Comparison of ENCODE assay signal across 9 mouse cellular contexts in the genomic region with DNA sequence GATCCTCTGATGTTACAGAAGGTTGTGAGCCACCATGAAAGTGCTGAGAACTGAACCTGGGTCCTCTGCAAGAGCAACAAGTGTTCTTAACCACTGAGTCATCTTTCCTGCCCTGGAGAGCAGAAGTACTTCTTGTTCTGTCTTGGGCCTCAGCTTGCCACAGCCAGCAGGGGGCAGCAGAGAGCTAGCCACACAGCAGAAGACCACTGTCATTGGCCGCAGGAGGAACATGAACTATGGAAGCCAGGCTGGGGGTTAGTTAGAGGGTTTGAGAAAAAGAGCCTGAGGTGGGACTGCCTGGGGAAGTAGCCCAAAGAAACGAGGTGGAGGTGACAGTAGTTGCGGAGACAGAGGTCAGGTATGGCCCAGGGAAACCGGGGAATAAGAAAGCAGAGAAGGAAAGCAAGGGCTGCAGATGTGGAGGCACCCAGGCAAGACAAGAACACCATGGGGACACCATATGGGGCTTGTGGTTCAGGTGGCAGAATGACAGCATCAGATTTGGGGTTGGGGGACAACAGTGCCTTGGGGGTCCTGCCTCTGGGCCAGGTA. TPM values are rescaled to one million over a fixed set of nuclear protein-coding genes. Genes with fewer than 3 reads are reported as not detected.
A peak's percentile ranks its signal among the peaks of the same experiment; 100 is the strongest.
DNase-seq lines count a peak whose midpoint lies in the region; ATAC-seq and TF ChIP-seq lines count a peak whose summit lies in the region.
"Not testable (repeated sequence)": the region's sequence is repeated elsewhere in the genome, so short reads cannot be mapped to it uniquely, and the experiment has no call there.
"Had no signal": no experiment of that assay in that cellular context is flagged by ENCODE, and none has a peak within 500 bp of the region (broad histone marks: within the 10 kb centered on the region; RNA-seq: fewer than 3 reads in every experiment).

No protein-coding gene starts in this region.

- H3K4me1 ChIP-seq in hindbrain, embryonic 12.5 days; lung, embryonic 15.5 days; neural tube, embryonic 15.5 days: not testable (repeated sequence)

- peak; percentile 73 for TF ChIP-seq CTCF in layer of hippocampus, adult 2 months (conservative IDR thresholded peaks at IDR 0.05)

- WGBS in hindbrain, embryonic 12.5 days, result 33% methylated on average over 4 of the region's 4 CpGs
- 25% methylated on average over 4 of the region's 4 CpGs for WGBS in lung, embryonic 15.5 days
- WGBS in neural tube, embryonic 15.5 days, result 40% methylated on average over 4 of the region's 4 CpGs

- not testable (repeated sequence) for H3K4me3 ChIP-seq in hindbrain, embryonic 12.5 days; layer of hippocampus, adult 2 months; lung, embryonic 15.5 days; neural tube, embryonic 15.5 days (replicated peaks)

- not testable (repeated sequence) for H3K4me2 ChIP-seq in hindbrain, embryonic 12.5 days (replicated peaks); lung, embryonic 15.5 days; neural tube, embryonic 15.5 days

- ATAC-seq in frontal cortex, adult (ENCODE audit: low TSS enrichment), result peak; percentile 77
- ATAC-seq in hindbrain, embryonic 12.5 days (ENCODE audit: low FRiP score), result peak; percentile 59; the same call in 1 of the 2 replicates
- peak; percentile 50; the same call in 1 of the 2 replicates for ATAC-seq in lung, embryonic 15.5 days (ENCODE audit: borderline replicate concordance, extremely low read depth, low FRiP score, low TSS enrichment)
- peak; percentile 55 for ATAC-seq in neural tube, embryonic 15.5 days (ENCODE audit: low FRiP score)

- H3K36me3 ChIP-seq in hindbrain, embryonic 12.5 days; lung, embryonic 15.5 days; neural tube, embryonic 15.5 days: not testable (repeated sequence)

- not testable (repeated sequence) for H3K9ac ChIP-seq in hindbrain, embryonic 12.5 days; lung, embryonic 15.5 days; neural tube, embryonic 15.5 days (replicated peaks)

- H3K27ac ChIP-seq in hindbrain, embryonic 12.5 days; layer of hippocampus, adult 2 months; lung, embryonic 15.5 days; neural tube, embryonic 15.5 days (replicated peaks): not testable (repeated sequence)

- not testable (repeated sequence) for H3K27me3 ChIP-seq in hindbrain, embryonic 12.5 days; lung, embryonic 15.5 days; neural tube, embryonic 15.5 days (replicated peaks)

- DNase-seq in MN1 (ENCODE audit: low spot score), result peak; percentile 77
- DNase-seq in cerebellum, adult 9-10 months, result peak; percentile 70
- peak in 1 of 2 experiments; percentile 43 for DNase-seq in layer of hippocampus, adult 2 months (ENCODE audit: low spot score in 2 of 2)
- DNase-seq in thymus, postnatal 25 days, result peak; percentile 69

- H3K9me3 ChIP-seq in hindbrain, embryonic 12.5 days (replicated peaks); lung, embryonic 15.5 days; neural tube, embryonic 15.5 days (replicated peaks): not testable (repeated sequence)

RNA-seq across cellular contexts. Expression of gene Sytl3, which starts 38.4 kb away (rescaled TPM):
- 0.46 TPM in 1 of 2 replicates, not detected in the other for polyA plus RNA-seq in hindbrain, embryonic 12.5 days (2016; fragmentation: Nextera tagmentation; extraction: Ambion mirVana)
- total RNA-seq in layer of hippocampus, adult 2 months (2021), result under 1 TPM; 0.49 to 0.74 TPM
- polyA plus RNA-seq in lung, embryonic 15.5 days (2015; fragmentation: Nextera tagmentation; extraction: Ambion mirVana), result 0.44 and 1.1 TPM in 2 replicates
- polyA plus RNA-seq in neural tube, embryonic 15.5 days (2015; fragmentation: Nextera tagmentation; extraction: Ambion mirVana), result 1.2 and 7.0 TPM in 2 replicates
- polyA plus RNA-seq: embryonic facial prominence, embryonic 10.5 days had no signal

RNA-seq across cellular contexts. Expression of gene Dynlt1f, which starts 41.6 kb away (rescaled TPM):
- 272 and 308 TPM in 2 replicates for polyA plus RNA-seq in hindbrain, embryonic 12.5 days (2016; fragmentation: Nextera tagmentation; extraction: Ambion mirVana)
- total RNA-seq in layer of hippocampus, adult 2 months (2021), result 10 to 100 TPM; 14.6 to 24.2 TPM
- polyA plus RNA-seq in lung, embryonic 15.5 days (2015; fragmentation: Nextera tagmentation; extraction: Ambion mirVana), result 261 and 273 TPM in 2 replicates
- polyA plus RNA-seq in neural tube, embryonic 15.5 days (2015; fragmentation: Nextera tagmentation; extraction: Ambion mirVana), result 265 and 281 TPM in 2 replicates
